In genomic region chr12:105259221-105259620, GRCm38 (mm10) we compare ENCODE assay signal across 20 mouse cellular contexts. TPM values are rescaled to one million over a fixed set of nuclear protein-coding genes. Genes with fewer than 3 reads are reported as not detected.
"Had no signal": no experiment of that assay in that cellular context is flagged by ENCODE, and none has a peak within 500 bp of the region (broad histone marks: within the 10 kb centered on the region; RNA-seq: fewer than 3 reads in every experiment).

No protein-coding gene starts in this region.

- H3K4me1 ChIP-seq: neural tube, embryonic 13.5 days; neural tube, embryonic 15.5 days; stomach, embryonic 15.5 days had no signal

- DNase-seq: lung, adult 18-20 months; lung, postnatal 10 days; lung, postnatal 4 days; right cerebral cortex, adult 18-20 months; thymus, postnatal 14 days; thymus, postnatal 36 days had no signal

- H3K4me3 ChIP-seq: midbrain, embryonic 10.5 days; midbrain, embryonic 12.5 days; myocyte; neural tube, embryonic 13.5 days; neural tube, embryonic 15.5 days; stomach, embryonic 15.5 days had no signal

- H3K27me3 ChIP-seq: midbrain, embryonic 12.5 days; neural tube, embryonic 13.5 days; neural tube, embryonic 15.5 days; stomach, embryonic 15.5 days had no signal

- H3K9me3 ChIP-seq: midbrain, embryonic 10.5 days; midbrain, embryonic 12.5 days; neural tube, embryonic 13.5 days; neural tube, embryonic 15.5 days; stomach, embryonic 15.5 days had no signal

- H3K27ac ChIP-seq: midbrain, embryonic 10.5 days; midbrain, embryonic 12.5 days; neural tube, embryonic 13.5 days; neural tube, embryonic 15.5 days; stomach, embryonic 15.5 days; stomach, postnatal 0 days had no signal

- H3K36me3 ChIP-seq: midbrain, embryonic 10.5 days; midbrain, embryonic 12.5 days; neural tube, embryonic 13.5 days; neural tube, embryonic 15.5 days; stomach, embryonic 15.5 days had no signal

RNA-seq across cellular contexts. Expression of gene Tcl1, which starts 36.6 kb away (rescaled TPM):
- polyA plus RNA-seq: lung, embryonic 14.5 days; lung, embryonic 16.5 days; midbrain, embryonic 10.5 days; midbrain, embryonic 12.5 days; midbrain, embryonic 14.5 days; midbrain, embryonic 16.5 days; myocyte; neural tube, embryonic 11.5 days; neural tube, embryonic 13.5 days; neural tube, embryonic 15.5 days; spleen, adult 2 months; stomach, embryonic 15.5 days; stomach, postnatal 0 days; thymus, postnatal 0 days had no signal

RNA-seq across cellular contexts. Expression of gene Tcl1b4, which starts 57.5 kb away (rescaled TPM):
- polyA plus RNA-seq: lung, embryonic 14.5 days; lung, embryonic 16.5 days; midbrain, embryonic 10.5 days; midbrain, embryonic 12.5 days; midbrain, embryonic 14.5 days; midbrain, embryonic 16.5 days; myocyte; neural tube, embryonic 11.5 days; neural tube, embryonic 13.5 days; neural tube, embryonic 15.5 days; spleen, adult 2 months; stomach, embryonic 15.5 days; stomach, postnatal 0 days; thymus, postnatal 0 days had no signal
